Mouse (Mus musculus) brain, embryonic 14.5 days (tissue): Measurements from ENCODE around the gene Ip6k2. TPM values are rescaled to one million over a fixed set of nuclear protein-coding genes. Genes with fewer than 3 reads are reported as not detected.

Source experiments
- DNase-seq: peaks from one replicate; pipeline ENCODE4 v3.0.0-alpha.2; 2011; ENCODE audit warnings: low read depth
- CTCF ChIP-seq: fragments of 200-500 bp; IDR thresholded peaks from 2 replicates; pipeline ENCODE4 v1.5.1; 2012; ENCODE audit warnings: inconsistent platforms, mild to moderate bottlenecking, moderate library complexity, borderline replicate concordance; ENCODE audit not compliant: insufficient read depth, insufficient read length; ENCODE audit errors: extremely low read depth
- POLR2A ChIP-seq: fragments of 200-500 bp; IDR thresholded peaks from 2 replicates; pipeline ENCODE4 v1.6.1; 2012; ENCODE audit warnings: mild to moderate bottlenecking, inconsistent platforms, borderline replicate concordance; ENCODE audit not compliant: poor library complexity, insufficient read depth, insufficient read length, severe bottlenecking; ENCODE audit errors: extremely low read depth
- polyA plus RNA-seq: library from polyadenylated mRNA; depleted of rRNA; stranded (reverse); fragments of >200 nt; gene quantifications from 2 replicates; pipeline ENCODE4 v1.2.3, GENCODE M21; 2012; rRNA removed

Ip6k2 gene
- polyA plus RNA-seq, 1 experiment: 352 TPM

- TF ChIP-seq CTCF: no peak
- TF ChIP-seq POLR2A: no peak
- DNase-seq: no peak
Observed at GRCm38 (mm10) chr9:108847374-108847773, 63.8 kb downstream of the Ip6k2 start.

- DNase-seq: no peak
- TF ChIP-seq CTCF (no peak), POLR2A (no peak)
Observed at GRCm38 (mm10) chr9:108848419-108848818, 64.8 kb downstream of the Ip6k2 start.

GRCm38 (mm10) chr9:108852976-108853375, 69.4 kb downstream of the Ip6k2 start, which contains the start of gene Slc26a6:
Slc26a6 (plus strand) TSS chr9:108853283.
- DNase-seq: no peak
- TF ChIP-seq CTCF (no peak), POLR2A (no peak)

GRCm38 (mm10) chr9:108853635-108854240, 70.1 kb downstream of the Ip6k2 start:
- TF ChIP-seq POLR2A (no peak), CTCF (peak; percentile 64)
- DNase-seq: peak; percentile 97

GRCm38 (mm10) chr9:108854241-108854696, 70.7 kb downstream of the Ip6k2 start:
- DNase-seq: peak; percentile 95
- 0 out of 2 replicates have a peak, but pooled peaks have one; percentile 6 for TF ChIP-seq CTCF
- peak; percentile 49; the same call in 1 of the 2 replicates for TF ChIP-seq POLR2A

- TF ChIP-seq CTCF: no peak
- no peak for TF ChIP-seq POLR2A
- no peak for DNase-seq
Observed at GRCm38 (mm10) chr9:108855335-108855734, 71.7 kb downstream of the Ip6k2 start.

Other genes with a start within 250 kb of the Ip6k2 start
- gene Impdh2, start 223.5 kb upstream of the Ip6k2 start, polyA plus RNA-seq: 127 and 171 TPM in 2 replicates
- gene Ndufaf3, start 216.4 kb upstream of the Ip6k2 start, polyA plus RNA-seq: 47.8 and 67.8 TPM in 2 replicates
- 190 and 347 TPM in 2 replicates for gene Dalrd3, start 213.9 kb upstream of the Ip6k2 start, polyA plus RNA-seq
- gene Wdr6, start 205.1 kb upstream of the Ip6k2 start, polyA plus RNA-seq: 329 and 375 TPM in 2 replicates
- 28.4 and 31.6 TPM in 2 replicates for gene P4htm, start 186.1 kb upstream of the Ip6k2 start, polyA plus RNA-seq
- gene Arih2, start 134.4 kb upstream of the Ip6k2 start, polyA plus RNA-seq: 47.9 and 49.0 TPM in 2 replicates
- gene Slc25a20, start 121.7 kb upstream of the Ip6k2 start, polyA plus RNA-seq: 19.5 and 22.6 TPM in 2 replicates
- 33.8 and 52.8 TPM in 2 replicates for gene Prkar2a, start 94.5 kb upstream of the Ip6k2 start, polyA plus RNA-seq
- gene Nckipsd, start 24.6 kb downstream of the Ip6k2 start, polyA plus RNA-seq: 34.3 and 38.5 TPM in 2 replicates
- 110 and 130 TPM in 2 replicates for gene Celsr3, start 42.5 kb downstream of the Ip6k2 start, polyA plus RNA-seq
- 22.4 and 23.1 TPM in 2 replicates for gene Slc26a6, start 69.5 kb downstream of the Ip6k2 start, polyA plus RNA-seq
- gene Tmem89, start 130.8 kb downstream of the Ip6k2 start, polyA plus RNA-seq: 0.76 and 0.88 TPM in 2 replicates
- 363 and 420 TPM in 2 replicates for gene Uqcrc1, start 152.8 kb downstream of the Ip6k2 start, polyA plus RNA-seq
- gene Col7a1, start 169.8 kb downstream of the Ip6k2 start, polyA plus RNA-seq: 7.5 and 8.3 TPM in 2 replicates
- 0.75 and 0.96 TPM in 2 replicates for gene Ucn2, start 202.2 kb downstream of the Ip6k2 start, polyA plus RNA-seq
- 32.0 and 35.3 TPM in 2 replicates for gene Pfkfb4, start 208.0 kb downstream of the Ip6k2 start, polyA plus RNA-seq